Mouse (Mus musculus): Measurements from ENCODE around the gene Sgsm2.
A peak's percentile ranks its signal among the peaks of the same experiment; 100 is the strongest.

The Sgsm2 gene

DNA sequence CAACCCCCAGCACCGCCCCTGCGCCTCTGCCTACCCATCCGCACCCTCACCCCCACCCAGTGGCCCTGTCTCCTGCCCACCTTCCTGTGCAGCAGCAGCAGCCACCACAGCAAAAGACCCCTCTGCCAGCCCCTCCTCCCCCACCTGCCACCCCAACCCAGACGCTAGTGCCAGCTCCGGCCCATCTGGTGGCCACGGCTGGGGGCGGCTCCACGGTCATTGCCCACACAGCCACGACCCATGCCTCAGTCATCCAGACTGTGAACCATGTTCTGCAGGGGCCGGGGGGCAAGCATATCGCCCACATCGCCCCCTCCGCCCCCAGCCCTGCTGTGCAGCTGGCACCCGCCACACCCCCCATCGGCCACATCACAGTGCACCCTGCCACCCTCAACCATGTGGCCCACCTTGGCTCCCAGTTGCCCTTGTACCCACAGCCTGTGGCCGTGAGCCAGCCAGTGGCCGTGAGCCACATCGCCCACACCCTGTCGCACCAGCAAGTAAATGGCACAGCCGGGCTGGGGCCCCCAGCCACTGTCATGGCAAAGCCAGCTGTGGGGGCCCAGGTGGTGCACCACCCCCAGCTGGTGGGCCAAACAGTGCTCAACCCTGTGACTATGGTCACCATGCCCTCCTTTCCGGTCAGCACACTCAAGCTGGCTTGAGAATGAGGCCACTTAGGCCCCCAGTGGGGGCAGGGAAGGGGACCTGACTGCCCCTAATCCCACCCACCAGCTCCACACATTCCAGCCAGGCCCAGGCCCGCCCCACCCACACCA lies 54.0 kb downstream of the Sgsm2 start:
- no peak for DNase-seq (ENCODE audit: low read depth in 2 of 2, low spot score in 2 of 2)

GRCm38 (mm10) chr11:74842045-74842444 lies 54.8 kb downstream of the Sgsm2 start:
- no peak for DNase-seq (ENCODE audit: low read depth in 2 of 2, low spot score in 2 of 2)

DNA sequence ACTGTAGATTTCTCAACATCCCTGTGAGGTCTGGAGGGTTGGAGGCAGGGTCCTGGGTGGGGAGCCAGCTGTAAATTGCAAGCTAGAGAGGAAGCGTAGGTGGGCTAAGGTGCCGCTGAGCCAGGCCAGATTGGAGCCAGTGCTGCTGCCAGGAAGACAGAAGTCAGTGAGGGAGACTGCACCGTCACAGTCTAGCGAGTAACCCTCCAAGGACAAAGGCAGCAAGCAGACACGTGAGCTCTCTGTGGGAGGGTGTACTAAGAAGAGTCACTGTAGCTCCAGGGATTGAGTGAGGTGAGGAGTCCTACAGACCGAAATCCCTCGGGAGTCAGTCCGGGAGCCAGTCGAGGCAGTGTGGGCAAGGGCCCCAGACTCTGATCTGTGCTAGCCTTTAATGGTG lies 55.5 kb downstream of the Sgsm2 start:
- DNase-seq (ENCODE audit: low read depth in 2 of 2, low spot score in 2 of 2): no peak

- DNase-seq (ENCODE audit: low read depth in 2 of 2, low spot score in 2 of 2): no peak
These were observed 56.1 kb downstream of the Sgsm2 start for GRCm38 (mm10) chr11:74840739-74841138.

GRCm38 (mm10) chr11:74839860-74840715 lies 56.8 kb downstream of the Sgsm2 start:
- no peak for DNase-seq (ENCODE audit: low read depth in 2 of 2, low spot score in 2 of 2)

- DNase-seq (ENCODE audit: low read depth in 2 of 2, low spot score in 2 of 2): peak in 1 of 2 experiments; percentile 57
These were observed 57.9 kb downstream of the Sgsm2 start for GRCm38 (mm10) chr11:74838971-74839370.

GRCm38 (mm10) chr11:74838441-74838840 lies 58.4 kb downstream of the Sgsm2 start:
- peak; percentile 90 to 91 for DNase-seq (ENCODE audit: low read depth in 2 of 2, low spot score in 2 of 2)

DNA sequence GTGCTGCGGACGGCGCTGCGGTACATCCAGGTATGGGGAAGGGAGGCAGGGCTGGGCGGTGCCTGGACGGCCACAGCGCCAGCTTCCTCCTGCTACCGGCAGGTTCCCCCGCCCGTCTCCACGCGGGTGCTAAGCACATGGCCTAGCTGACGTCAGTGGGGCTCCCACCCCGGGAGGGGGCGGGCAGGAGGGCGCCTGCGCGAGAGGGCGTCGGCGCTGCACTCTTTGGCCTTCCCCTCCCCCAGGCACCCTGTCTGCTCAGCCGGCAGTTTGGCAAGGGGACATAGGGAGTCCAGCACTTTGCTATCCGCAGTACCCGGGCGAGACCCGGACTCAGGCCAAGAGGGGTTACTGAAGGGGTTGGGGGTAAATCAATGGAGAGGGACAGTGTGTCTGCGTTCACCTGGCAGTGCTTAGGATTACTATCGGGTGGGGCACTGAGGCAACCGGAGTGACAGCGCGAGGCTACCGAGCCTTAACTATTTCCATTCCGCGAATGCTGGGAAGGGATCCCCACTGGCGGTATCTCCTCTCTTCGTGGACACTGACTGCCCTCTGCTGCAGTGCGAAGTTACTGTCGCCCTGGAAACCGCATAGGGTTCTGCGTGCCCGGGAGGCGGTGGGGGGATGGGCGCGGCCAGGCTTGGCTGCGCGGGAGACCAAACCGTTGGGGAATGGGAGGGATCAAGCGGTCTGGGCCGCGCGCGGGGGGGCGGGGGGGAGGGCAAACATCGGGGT lies 59.0 kb downstream of the Sgsm2 start:
- peak; percentile 93 to 97 for DNase-seq (ENCODE audit: low read depth in 2 of 2, low spot score in 2 of 2)

GRCm38 (mm10) chr11:74837056-74837693 lies 59.7 kb downstream of the Sgsm2 start:
- no peak for DNase-seq (ENCODE audit: low read depth in 2 of 2, low spot score in 2 of 2)

- no peak for DNase-seq (ENCODE audit: low read depth in 2 of 2, low spot score in 2 of 2)
These were observed 60.4 kb downstream of the Sgsm2 start for GRCm38 (mm10) chr11:74836225-74837055.

DNA sequence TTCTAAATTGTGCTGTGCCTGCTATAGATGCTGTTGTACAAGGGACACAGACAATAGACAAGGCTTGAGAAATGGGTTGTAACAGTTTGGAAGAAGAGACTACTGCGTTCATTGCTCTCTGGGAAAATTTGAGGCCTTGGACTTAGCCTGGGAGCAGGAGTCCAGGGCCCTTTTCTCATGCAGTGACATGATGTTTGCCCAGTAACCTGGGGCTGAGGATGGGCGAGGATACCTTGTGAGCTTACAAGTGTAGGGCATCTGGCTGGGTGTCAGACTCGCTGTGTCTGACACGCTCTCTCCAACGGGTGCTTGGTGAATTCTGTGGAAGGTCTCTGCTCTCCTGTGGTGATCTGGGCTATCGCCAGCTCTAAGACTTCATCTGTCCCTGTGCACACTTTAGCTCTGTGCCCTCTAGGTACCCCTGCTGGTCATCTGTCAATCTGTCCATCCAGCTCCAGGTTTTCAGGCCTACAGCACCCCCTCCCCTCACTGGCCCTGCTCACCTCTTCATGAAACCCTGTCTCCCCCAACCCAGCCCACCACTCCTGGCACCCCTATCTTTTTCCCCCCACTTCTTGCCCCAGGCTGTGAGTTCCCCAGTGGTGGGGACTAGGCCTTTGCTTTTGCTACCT lies 61.2 kb downstream of the Sgsm2 start:
- no peak for DNase-seq (ENCODE audit: low read depth in 2 of 2, low spot score in 2 of 2)

GRCm38 (mm10) chr11:74834650-74835277 lies 62.1 kb downstream of the Sgsm2 start:
- no peak for DNase-seq (ENCODE audit: low read depth in 2 of 2, low spot score in 2 of 2)

DNA sequence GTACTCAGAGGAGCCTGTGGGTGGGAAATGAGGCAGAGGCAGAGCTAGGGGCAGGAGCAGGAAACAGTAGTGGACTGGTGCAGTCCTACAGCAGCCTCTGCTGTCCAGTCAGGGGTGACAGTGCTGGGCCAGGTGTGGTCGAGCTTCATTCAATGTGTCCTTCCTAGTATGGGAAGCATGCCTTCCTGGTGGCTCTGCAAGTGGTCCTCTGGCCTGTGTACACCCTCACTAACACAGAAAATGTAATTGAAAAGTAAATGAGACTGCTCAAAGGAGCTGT lies 62.6 kb downstream of the Sgsm2 start:
- DNase-seq (ENCODE audit: low read depth in 2 of 2, low spot score in 2 of 2): no peak

GRCm38 (mm10) chr11:74833536-74834358 lies 63.1 kb downstream of the Sgsm2 start:
- DNase-seq (ENCODE audit: low read depth in 2 of 2, low spot score in 2 of 2): no peak

- DNase-seq (ENCODE audit: low read depth in 2 of 2, low spot score in 2 of 2): peak; percentile 52 to 64
These were observed 64.2 kb downstream of the Sgsm2 start for GRCm38 (mm10) chr11:74832503-74833143.

DNA sequence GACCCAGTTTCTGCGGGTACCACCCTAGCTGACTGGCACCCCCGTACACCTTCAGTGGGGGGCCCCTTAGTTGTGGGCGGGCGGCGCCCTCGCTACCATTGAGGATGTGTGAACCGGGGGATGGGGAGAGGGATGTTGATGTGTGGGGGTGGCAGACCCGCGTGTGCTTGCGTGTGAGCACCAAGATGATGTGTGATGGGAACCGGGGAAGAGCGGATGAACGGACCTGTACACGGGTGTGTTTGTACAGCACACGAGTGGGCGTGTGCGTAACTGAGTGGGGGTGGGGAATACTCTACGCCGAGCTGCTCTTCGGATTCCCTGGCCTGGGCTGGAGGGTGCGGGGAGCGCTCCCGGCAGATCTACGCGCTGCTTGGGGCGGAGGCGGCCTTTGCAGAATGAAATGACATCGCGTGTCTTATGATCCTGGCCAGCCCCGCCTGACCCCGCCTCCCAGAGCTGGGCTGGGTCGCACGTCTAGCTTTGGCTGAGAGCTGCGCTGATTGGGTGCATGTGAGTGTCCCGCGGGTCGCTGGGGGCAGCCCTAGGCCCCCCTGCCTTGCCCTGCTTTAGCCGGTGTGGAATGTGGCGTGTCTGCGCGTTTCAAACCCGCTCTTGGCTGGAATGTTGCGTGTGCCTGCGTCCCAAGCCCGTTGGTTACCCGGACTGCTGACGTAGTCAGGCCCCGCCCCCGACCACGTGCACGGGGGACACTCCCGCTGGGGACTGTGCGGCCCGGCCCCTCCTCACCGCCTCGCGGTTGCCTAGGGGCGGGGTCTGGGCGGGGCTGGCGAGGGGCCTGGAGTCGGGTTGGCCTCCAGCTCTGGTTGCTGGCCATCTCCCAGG lies 65.0 kb downstream of the Sgsm2 start:
- peak; percentile 90 to 96 for DNase-seq (ENCODE audit: low read depth in 2 of 2, low spot score in 2 of 2)

DNA sequence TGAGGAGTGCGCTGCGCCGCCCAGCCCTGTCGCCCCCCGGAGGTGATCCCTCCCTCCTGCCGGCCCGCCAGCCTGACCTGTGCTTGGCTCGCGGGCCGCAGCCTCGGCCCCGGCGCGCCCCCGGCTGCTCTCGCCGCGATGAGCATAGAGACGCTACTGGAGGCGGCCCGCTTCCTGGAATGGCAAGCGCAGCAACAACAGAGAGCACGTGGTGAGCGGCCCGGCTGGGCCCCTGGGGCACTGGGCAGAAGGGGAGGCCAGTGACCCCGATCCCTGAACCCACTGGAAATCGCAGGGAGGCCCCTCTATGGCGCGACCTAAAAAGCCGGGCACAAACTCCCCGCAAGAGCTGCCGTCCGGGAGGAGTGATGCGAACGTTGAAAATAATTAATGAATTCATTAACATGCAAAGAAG lies 65.7 kb downstream of the Sgsm2 start:
- DNase-seq (ENCODE audit: low read depth in 2 of 2, low spot score in 2 of 2): peak in 1 of 2 experiments; percentile 67
